Mouse (Mus musculus): ENCODE results near the gene Amigo3. TPM values are rescaled to one million over a fixed set of nuclear protein-coding genes. Genes with fewer than 3 reads are reported as not detected.

Amigo3 gene
- polyA plus RNA-seq, 1 experiment from 2014 or later, result 2.1 TPM

DNA sequence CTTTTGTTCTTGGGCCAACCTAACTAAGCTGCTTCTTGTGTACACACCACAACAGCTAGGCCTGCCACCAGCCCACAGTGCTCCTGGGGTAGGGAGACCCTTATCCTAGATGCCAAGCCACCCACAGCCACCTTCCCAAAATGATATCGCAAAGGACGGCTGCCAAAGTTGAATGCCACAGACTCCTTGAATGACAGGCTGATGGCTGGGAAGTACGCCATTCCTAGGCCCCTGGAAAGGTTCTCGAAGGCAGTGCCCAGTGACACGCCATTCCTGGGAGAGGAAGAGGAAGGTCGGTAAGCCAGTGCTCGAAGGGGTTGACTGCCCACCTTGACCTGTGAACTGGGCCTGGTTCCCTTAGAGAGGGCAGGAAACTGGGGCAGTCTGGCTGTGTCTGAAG, 16.6 kb downstream of the Amigo3 start:
- no peak for ATAC-seq (ENCODE audit: low read depth)

DNA sequence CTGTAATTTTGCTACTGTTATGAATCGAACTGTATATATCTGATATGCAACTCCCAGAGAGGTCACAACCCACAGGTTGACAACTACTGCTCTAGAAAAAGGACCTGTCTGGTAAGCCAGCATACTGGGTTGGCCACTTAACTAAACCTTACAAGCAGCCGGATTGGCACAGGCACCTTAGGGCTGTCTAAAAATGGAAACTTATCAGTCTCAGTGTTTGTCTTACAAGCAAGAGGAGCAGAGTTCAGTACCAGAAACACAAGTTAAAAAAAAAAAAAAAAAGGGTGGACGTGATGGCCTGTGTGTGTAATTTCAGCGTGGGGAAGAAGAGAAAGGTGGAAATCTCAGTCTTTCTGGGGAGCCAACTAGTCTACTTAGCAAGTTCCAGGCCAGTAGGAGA, 18.8 kb downstream of the Amigo3 start:
- Histone ChIP-seq H3K4me3 (ENCODE audit: low read depth, low read length) (no peak overlapping the region), H3K36me3 (ENCODE audit: control insufficient read depth, insufficient read depth) (peaks cover 71% of the 10 kb centered on the region), H3K4me2 (ENCODE audit: low read depth, low read length) (no peak overlapping the region), H3K27me3 (ENCODE audit: control insufficient read depth, insufficient read depth, low read depth, low read length) (no peaks in the 10 kb centered on the region), H3K27ac (ENCODE audit: low read length) (no peak overlapping the region), H3K4me1 (ENCODE audit: control insufficient read depth, low read depth, low read length) (peaks cover 13% of the 10 kb centered on the region), H3K9ac (ENCODE audit: low read depth, low read length) (no peak overlapping the region), H3K9me3 (replicated peaks; ENCODE audit: control insufficient read depth, low read length) (no peaks in the 10 kb centered on the region)
- ATAC-seq (ENCODE audit: low read depth), result no peak
- 74% methylated on average over 4 of the region's 4 CpGs for WGBS (ENCODE audit: insufficient replicate concordance)

More for the DNA sequence above, 16.6 kb downstream of the Amigo3 start:
- WGBS (ENCODE audit: insufficient replicate concordance), result 91% methylated on average over 7 of the region's 7 CpGs
- Histone ChIP-seq H3K4me2 (ENCODE audit: low read depth, low read length) (no peak overlapping the region), H3K4me1 (ENCODE audit: control insufficient read depth, low read depth, low read length) (peaks cover 13% of the 10 kb centered on the region), H3K9ac (ENCODE audit: low read depth, low read length) (no peak overlapping the region), H3K27me3 (ENCODE audit: control insufficient read depth, insufficient read depth, low read depth, low read length) (no peaks in the 10 kb centered on the region), H3K9me3 (replicated peaks; ENCODE audit: control insufficient read depth, low read length) (no peaks in the 10 kb centered on the region), H3K4me3 (ENCODE audit: low read depth, low read length) (no peak overlapping the region), H3K27ac (ENCODE audit: low read length) (no peak overlapping the region), H3K36me3 (ENCODE audit: control insufficient read depth, insufficient read depth) (peaks cover 89% of the 10 kb centered on the region)

DNA sequence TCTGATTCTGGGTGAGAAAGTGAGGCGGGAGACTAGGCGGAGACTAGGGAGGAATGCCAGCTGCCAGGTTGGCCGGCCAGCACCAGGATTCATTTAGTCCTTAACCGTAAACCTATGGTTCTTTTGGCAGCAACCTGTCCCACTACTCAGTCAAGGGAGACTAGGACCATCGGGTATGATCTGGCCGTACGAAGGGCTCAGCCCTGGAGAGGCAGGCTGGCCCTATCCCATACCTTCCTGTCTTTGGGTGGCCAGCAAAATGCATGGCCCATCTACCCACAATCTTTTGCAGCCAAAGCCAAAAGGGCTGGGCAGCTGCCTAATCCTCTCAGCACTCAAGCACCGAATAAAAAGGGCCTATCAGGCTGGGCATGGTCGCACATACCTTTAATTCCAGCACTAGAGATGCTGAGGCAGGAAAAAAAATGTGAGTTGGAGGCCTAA, 19.5 kb downstream of the Amigo3 start:
- Histone ChIP-seq H3K9me3 (replicated peaks; ENCODE audit: control insufficient read depth, low read length) (no peaks in the 10 kb centered on the region), H3K4me3 (ENCODE audit: low read depth, low read length) (no peak overlapping the region), H3K9ac (ENCODE audit: low read depth, low read length) (no peak overlapping the region), H3K4me2 (ENCODE audit: low read depth, low read length) (no peak overlapping the region), H3K27me3 (ENCODE audit: control insufficient read depth, insufficient read depth, low read depth, low read length) (no peaks in the 10 kb centered on the region), H3K36me3 (ENCODE audit: control insufficient read depth, insufficient read depth) (peaks cover 71% of the 10 kb centered on the region), H3K27ac (ENCODE audit: low read length) (no peak overlapping the region), H3K4me1 (ENCODE audit: control insufficient read depth, low read depth, low read length) (peaks cover 20% of the 10 kb centered on the region)
- 87% methylated on average over 9 of the region's 9 CpGs for WGBS (ENCODE audit: insufficient replicate concordance)
- ATAC-seq (ENCODE audit: low read depth), result no peak

DNA sequence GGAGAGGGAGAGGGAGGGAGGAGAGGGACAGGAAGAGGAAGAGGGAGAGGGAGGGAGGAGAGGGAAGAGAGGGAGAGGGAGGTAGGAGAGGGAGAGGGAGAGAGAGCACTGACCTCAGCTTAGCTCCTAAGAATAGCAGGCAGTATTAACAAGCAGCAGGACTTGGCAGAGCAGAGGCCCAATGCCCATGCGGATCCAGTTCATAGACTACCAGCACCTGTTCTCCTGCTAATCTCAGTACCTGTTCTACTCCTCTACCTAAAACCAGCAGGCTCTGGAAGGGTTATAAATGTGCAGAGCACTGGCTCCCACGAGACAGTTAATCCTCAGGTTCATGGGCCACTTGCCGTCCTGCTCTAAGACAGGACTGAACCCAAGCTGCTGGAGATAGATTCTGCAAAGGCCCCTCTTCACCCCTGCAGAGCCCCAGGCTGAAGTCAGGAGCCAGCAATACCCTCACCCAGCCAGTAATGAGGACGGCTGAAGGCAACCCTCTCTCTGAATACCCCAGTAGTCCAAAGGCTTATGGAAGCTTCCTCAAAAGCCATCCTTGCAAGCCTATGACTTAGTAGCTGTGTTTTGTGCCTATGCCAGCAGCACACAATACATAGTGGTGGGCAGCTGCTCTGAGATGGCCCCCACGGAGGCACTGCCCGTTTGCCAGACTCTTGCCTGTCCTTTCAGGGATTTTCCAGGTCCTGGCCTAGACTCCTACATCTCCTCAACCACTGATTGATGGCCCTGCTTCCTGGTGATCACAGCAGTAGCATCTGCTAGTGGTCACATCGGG, 20.4 kb downstream of the Amigo3 start:
- WGBS (ENCODE audit: insufficient replicate concordance), result 77% methylated on average over 7 of the region's 7 CpGs
- Histone ChIP-seq H3K27me3 (ENCODE audit: control insufficient read depth, insufficient read depth, low read depth, low read length) (no peaks in the 10 kb centered on the region), H3K9ac (ENCODE audit: low read depth, low read length) (no peak overlapping the region), H3K36me3 (ENCODE audit: control insufficient read depth, insufficient read depth) (peaks cover 65% of the 10 kb centered on the region), H3K9me3 (replicated peaks; ENCODE audit: control insufficient read depth, low read length) (no peaks in the 10 kb centered on the region), H3K4me2 (ENCODE audit: low read depth, low read length) (no peak overlapping the region), H3K4me1 (ENCODE audit: control insufficient read depth, low read depth, low read length) (peaks cover 23% of the 10 kb centered on the region), H3K27ac (ENCODE audit: low read length) (no peak overlapping the region), H3K4me3 (ENCODE audit: low read depth, low read length) (no peak overlapping the region)
- no peak for ATAC-seq (ENCODE audit: low read depth)

DNA sequence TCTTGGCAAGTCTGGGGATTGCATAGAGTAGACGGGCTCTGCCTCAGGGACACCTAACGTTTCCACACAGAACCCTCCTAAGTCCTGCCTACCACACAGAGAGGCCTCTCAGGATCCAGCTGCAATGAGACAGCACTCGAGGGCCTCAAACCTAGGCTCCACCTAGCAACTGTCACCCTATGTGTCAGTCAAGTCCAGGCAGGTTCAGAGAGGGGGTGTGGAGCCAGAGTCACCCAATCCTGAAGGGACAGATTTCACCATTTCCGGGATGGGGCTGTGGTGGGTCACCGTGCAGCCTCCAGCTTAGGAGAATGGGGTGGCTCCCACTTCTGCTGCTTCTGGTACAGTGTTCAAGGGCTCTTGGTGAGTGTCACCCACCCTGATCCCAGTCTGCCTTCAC, 27.2 kb downstream of the Amigo3 start, which contains the start of gene Mst1:
Mst1 (plus strand) TSS at position 269 of the 400 bp plus-strand sequence.
- Histone ChIP-seq H3K4me1 (ENCODE audit: control insufficient read depth, low read depth, low read length) (peaks cover 69% of the 10 kb centered on the region), H3K9ac (ENCODE audit: low read depth, low read length) (peak within 1 kb of the TSS; percentile 100), H3K4me3 (ENCODE audit: low read depth, low read length) (peak within 1 kb of the TSS; percentile 97), H3K36me3 (ENCODE audit: control insufficient read depth, insufficient read depth) (peaks cover 26% of the 10 kb centered on the region), H3K4me2 (ENCODE audit: low read depth, low read length) (peak within 1 kb of the TSS; percentile 90), H3K27me3 (ENCODE audit: control insufficient read depth, insufficient read depth, low read depth, low read length) (no peaks in the 10 kb centered on the region; the same call in 1 of the 2 replicates), H3K27ac (ENCODE audit: low read length) (peak within 1 kb of the TSS; percentile 100), H3K9me3 (replicated peaks; ENCODE audit: control insufficient read depth, low read length) (no peaks in the 10 kb centered on the region)
- WGBS (ENCODE audit: insufficient replicate concordance), result 13% methylated on average over 5 of the region's 5 CpGs
- peak; percentile 85 for ATAC-seq (ENCODE audit: low read depth)

DNA sequence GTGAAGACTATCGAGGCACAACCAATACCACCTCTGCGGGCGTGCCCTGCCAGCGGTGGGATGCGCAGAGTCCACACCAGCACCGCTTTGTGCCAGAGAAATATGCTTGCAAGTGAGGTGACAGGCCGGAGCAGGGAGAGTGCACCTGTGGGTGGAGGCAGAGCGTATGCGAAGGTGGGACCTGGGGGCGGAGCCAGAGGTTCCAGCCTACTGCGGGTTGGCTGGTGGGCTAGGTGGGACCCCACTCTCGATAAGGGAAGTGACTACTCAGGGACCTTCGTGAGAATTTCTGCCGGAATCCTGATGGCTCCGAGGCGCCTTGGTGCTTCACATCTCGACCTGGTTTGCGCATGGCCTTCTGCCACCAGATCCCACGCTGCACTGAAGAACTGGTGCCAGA, 29.6 kb downstream of the Amigo3 start:
- peaks cover 38% of the 10 kb centered on the region for H3K36me3 ChIP-seq (ENCODE audit: control insufficient read depth, insufficient read depth)

DNA sequence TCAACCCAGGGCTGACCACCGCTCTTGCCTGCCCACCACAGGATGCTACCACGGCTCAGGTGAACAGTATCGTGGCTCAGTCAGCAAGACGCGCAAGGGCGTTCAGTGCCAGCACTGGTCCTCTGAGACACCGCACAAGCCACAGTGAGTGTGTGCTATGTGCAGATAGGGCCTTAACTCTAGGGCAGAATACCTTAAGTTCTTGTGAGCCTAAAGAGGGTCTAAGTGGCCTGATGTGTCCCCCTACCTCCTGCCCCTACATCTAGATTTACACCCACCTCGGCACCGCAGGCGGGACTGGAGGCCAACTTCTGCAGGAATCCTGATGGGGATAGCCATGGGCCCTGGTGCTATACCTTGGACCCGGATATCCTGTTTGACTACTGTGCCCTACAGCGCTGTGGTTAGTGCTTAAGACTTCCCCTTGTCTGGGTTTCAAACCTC, 30.1 kb downstream of the Amigo3 start, which contains the start of gene Rnf123:
Rnf123 (minus strand) TSS at position 359 of the 444 bp plus-strand sequence.
- peaks cover 40% of the 10 kb centered on the region for H3K36me3 ChIP-seq (ENCODE audit: control insufficient read depth, insufficient read depth)
- H3K27me3 ChIP-seq (ENCODE audit: control insufficient read depth, insufficient read depth, low read depth, low read length), result no peaks in the 10 kb centered on the region; the same call in 1 of the 2 replicates
- 15% methylated on average over 12 of the region's 12 CpGs for WGBS (ENCODE audit: insufficient replicate concordance)
- peaks cover 77% of the 10 kb centered on the region for H3K4me1 ChIP-seq (ENCODE audit: control insufficient read depth, low read depth, low read length)
- no peaks in the 10 kb centered on the region for H3K9me3 ChIP-seq (replicated peaks; ENCODE audit: control insufficient read depth, low read length)
- peak within 1 kb of the TSS; percentile 70 for H3K9ac ChIP-seq (ENCODE audit: low read depth, low read length)
- H3K4me2 ChIP-seq (ENCODE audit: low read depth, low read length), result peak within 1 kb of the TSS; percentile 90
- ATAC-seq (ENCODE audit: low read depth), result peak; percentile 14
- peak within 1 kb of the TSS; percentile 100 for H3K27ac ChIP-seq (ENCODE audit: low read length)
- peak within 1 kb of the TSS; percentile 47 for H3K4me3 ChIP-seq (ENCODE audit: low read depth, low read length)

More for the DNA sequence above, 29.6 kb downstream of the Amigo3 start:
- peak overlapping the region; percentile 100 for H3K27ac ChIP-seq (ENCODE audit: low read length)
- H3K9me3 ChIP-seq (replicated peaks; ENCODE audit: control insufficient read depth, low read length), result no peaks in the 10 kb centered on the region
- H3K9ac ChIP-seq (ENCODE audit: low read depth, low read length), result peak overlapping the region; percentile 70
- H3K4me3 ChIP-seq (ENCODE audit: low read depth, low read length), result peak overlapping the region; percentile 47
- no peak for ATAC-seq (ENCODE audit: low read depth)
- H3K4me2 ChIP-seq (ENCODE audit: low read depth, low read length), result peak overlapping the region; percentile 90
- H3K4me1 ChIP-seq (ENCODE audit: control insufficient read depth, low read depth, low read length), result peaks cover 82% of the 10 kb centered on the region
- no peaks in the 10 kb centered on the region; the same call in 1 of the 2 replicates for H3K27me3 ChIP-seq (ENCODE audit: control insufficient read depth, insufficient read depth, low read depth, low read length)
- WGBS (ENCODE audit: insufficient replicate concordance), result 13% methylated on average over 19 of the region's 19 CpGs

DNA sequence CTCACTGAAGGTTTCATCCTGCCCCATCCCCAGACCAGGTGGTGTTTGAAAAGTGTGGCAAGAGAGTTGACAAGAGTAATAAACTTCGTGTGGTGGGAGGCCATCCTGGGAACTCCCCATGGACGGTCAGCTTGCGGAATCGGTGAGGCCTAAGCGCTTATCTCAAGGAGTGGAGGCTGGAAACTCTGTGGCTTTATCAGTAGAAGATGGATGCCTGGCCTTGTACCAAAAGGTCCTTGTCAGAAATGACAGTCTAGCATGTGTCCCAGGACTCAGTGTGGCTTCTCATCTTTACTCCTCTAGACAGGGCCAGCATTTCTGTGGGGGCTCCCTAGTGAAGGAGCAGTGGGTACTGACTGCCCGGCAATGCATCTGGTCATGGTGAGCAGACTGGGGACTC, 30.6 kb downstream of the Amigo3 start:
- H3K4me1 ChIP-seq (ENCODE audit: control insufficient read depth, low read depth, low read length), result peaks cover 76% of the 10 kb centered on the region
- 0 out of 2 replicates have a peak, but pooled peaks have one; percentile 1 for ATAC-seq (ENCODE audit: low read depth)
- peak overlapping the region; percentile 47 for H3K4me3 ChIP-seq (ENCODE audit: low read depth, low read length)
- peak overlapping the region; percentile 90 for H3K4me2 ChIP-seq (ENCODE audit: low read depth, low read length)
- 29% methylated on average over 6 of the region's 6 CpGs for WGBS (ENCODE audit: insufficient replicate concordance)
- no peaks in the 10 kb centered on the region for H3K9me3 ChIP-seq (replicated peaks; ENCODE audit: control insufficient read depth, low read length)
- H3K27me3 ChIP-seq (ENCODE audit: control insufficient read depth, insufficient read depth, low read depth, low read length), result no peaks in the 10 kb centered on the region; the same call in 1 of the 2 replicates
- peak overlapping the region; percentile 70 for H3K9ac ChIP-seq (ENCODE audit: low read depth, low read length)
- H3K36me3 ChIP-seq (ENCODE audit: control insufficient read depth, insufficient read depth), result peaks cover 46% of the 10 kb centered on the region
- peak overlapping the region; percentile 100 for H3K27ac ChIP-seq (ENCODE audit: low read length)

DNA sequence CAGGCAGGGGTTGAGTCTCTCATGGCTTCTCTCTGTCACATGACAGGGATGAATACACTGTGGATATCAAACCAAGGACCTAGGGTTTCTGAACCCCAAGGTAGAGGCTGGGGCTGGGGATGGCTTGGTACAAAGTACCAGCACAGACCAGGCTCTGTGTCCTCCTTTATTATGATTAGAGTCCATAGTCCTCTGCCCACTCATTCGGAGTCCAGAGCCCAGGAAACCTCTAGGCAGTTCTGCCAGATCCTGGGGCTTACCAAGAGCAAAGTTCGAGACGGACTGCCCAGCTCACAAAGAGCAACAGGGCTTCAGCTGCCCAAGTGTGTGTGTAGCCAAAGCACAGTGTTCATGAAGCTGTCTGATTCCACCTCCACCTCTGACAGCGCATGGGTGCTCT, 32.3 kb downstream of the Amigo3 start:
- Histone ChIP-seq H3K27me3 (ENCODE audit: control insufficient read depth, insufficient read depth, low read depth, low read length) (no peaks in the 10 kb centered on the region; the same call in 1 of the 2 replicates), H3K9ac (ENCODE audit: low read depth, low read length) (peak overlapping the region; percentile 55), H3K36me3 (ENCODE audit: control insufficient read depth, insufficient read depth) (peaks cover 63% of the 10 kb centered on the region), H3K27ac (ENCODE audit: low read length) (peak overlapping the region; percentile 100), H3K4me3 (ENCODE audit: low read depth, low read length) (no peak overlapping the region), H3K9me3 (replicated peaks; ENCODE audit: control insufficient read depth, low read length) (no peaks in the 10 kb centered on the region), H3K4me1 (ENCODE audit: control insufficient read depth, low read depth, low read length) (peaks cover 72% of the 10 kb centered on the region), H3K4me2 (ENCODE audit: low read depth, low read length) (peak overlapping the region; percentile 19)
- 92% methylated on average over 4 of the region's 4 CpGs for WGBS (ENCODE audit: insufficient replicate concordance)
- no peak for ATAC-seq (ENCODE audit: low read depth)
